Mouse (Mus musculus) gastrocnemius, postnatal 25 days (tissue): ENCODE data around the gene Arl6ip6. TPM values are rescaled to one million over a fixed set of nuclear protein-coding genes. Genes with fewer than 3 reads are reported as not detected.

Experiments used
- DNase-seq: peaks from one replicate; pipeline ENCODE4 v3.0.0; 2022
- long read RNA-seq, 2 experiments: library from polyadenylated mRNA; stranded (forward); transcript quantifications; one replicate each; pipeline ENCODE4 v2.0.0; 2021
- total RNA-seq, 2 experiments: library from RNA; stranded (reverse); gene quantifications; 1 replicate in 1 of 2; 2 replicates in 1 of 2; pipeline ENCODE4 v1.2.3; 2021

The Arl6ip6 gene
- total RNA-seq = 10 to 100 TPM in 1 of 2 experiments, 1 to 10 TPM in 1; 8.3 to 10.4 TPM
- long read RNA-seq, experiment 1, partial matches to known transcripts = 0 of 3 reads
- long read RNA-seq, experiment 1, other reads (novel, unspliced or antisense) = 0 of 3 reads
- long read RNA-seq, experiment 2, transcript Arl6ip6-201 (4 exons, 2,548 nt) = major isoform, 7 of 8 reads
- long read RNA-seq, experiment 2, partial matches to known transcripts = 0 of 8 reads
- long read RNA-seq, experiment 2, other reads (novel, unspliced or antisense) = 0 of 8 reads

GRCm38 (mm10) chr2:53191523-53192220 is at the start of gene Arl6ip6:
Gene Arl6ip6 (plus strand): TSS chr2:53191726.
- peak; percentile 97 for DNase-seq

- DNase-seq = no peak
These were observed 44.7 kb upstream of the Arl6ip6 start for GRCm38 (mm10) chr2:53146852-53147251.

- no peak for DNase-seq
These were observed 17.6 kb upstream of the Arl6ip6 start for GRCm38 (mm10) chr2:53173966-53174365.

GRCm38 (mm10) chr2:53178966-53179365 is 12.6 kb upstream of the Arl6ip6 start:
- no peak for DNase-seq

- DNase-seq = no peak
These were observed 11.7 kb upstream of the Arl6ip6 start for GRCm38 (mm10) chr2:53179876-53180275.

- DNase-seq = no peak
These were observed 1.7 kb upstream of the Arl6ip6 start for GRCm38 (mm10) chr2:53189811-53190210.

- DNase-seq = peak; percentile 100
These were observed 628 bp upstream of the Arl6ip6 start, which contains the start of gene Prpf40a for GRCm38 (mm10) chr2:53190684-53191511. Gene Prpf40a (minus strand): TSS chr2:53191284.

GRCm38 (mm10) chr2:53192386-53192785 is 860 bp downstream of the Arl6ip6 start:
- no peak for DNase-seq

GRCm38 (mm10) chr2:53196431-53196830 is 4.9 kb downstream of the Arl6ip6 start:
- DNase-seq = no peak

GRCm38 (mm10) chr2:53199203-53199602 is 7.7 kb downstream of the Arl6ip6 start:
- no peak for DNase-seq

- no peak for DNase-seq
These were observed 8.8 kb downstream of the Arl6ip6 start for GRCm38 (mm10) chr2:53200164-53200885.

GRCm38 (mm10) chr2:53204373-53205274 is 13.1 kb downstream of the Arl6ip6 start:
- no peak for DNase-seq

- no peak for DNase-seq
These were observed 15.2 kb downstream of the Arl6ip6 start for GRCm38 (mm10) chr2:53206749-53207148.

- DNase-seq = no peak
These were observed 22.0 kb downstream of the Arl6ip6 start for GRCm38 (mm10) chr2:53213493-53213892.

- DNase-seq = peak; percentile 15
These were observed 30.7 kb downstream of the Arl6ip6 start for GRCm38 (mm10) chr2:53222242-53222641.

GRCm38 (mm10) chr2:53256982-53257381 is 65.5 kb downstream of the Arl6ip6 start:
- no peak for DNase-seq

Other genes starting within 250 kb of the Arl6ip6 start
- 10 to 100 TPM; 23.4 to 27.0 TPM for gene Prpf40a, start 442 bp upstream of the Arl6ip6 start, total RNA-seq